Mouse (Mus musculus) small intestine, adult 2 months (tissue): Measurements from ENCODE around the gene Zfp335. TPM values are rescaled to one million over a fixed set of nuclear protein-coding genes. Genes with fewer than 3 reads are reported as not detected.
A peak's percentile ranks its signal among the peaks of the same experiment; 100 is the strongest.
"Not testable (repeated sequence)": the region's sequence is repeated elsewhere in the genome, so short reads cannot be mapped to it uniquely, and the experiment has no call there.

Experiments
- H3K27ac ChIP-seq: fragments of 200-500 bp; 2 replicates; pipeline ENCODE4 v1.5.1; 2012; ENCODE audit warnings: low read depth, low read length, control low read depth, inconsistent platforms; ENCODE audit not compliant: insufficient read depth
- H3K27me3 ChIP-seq: fragments of 200-500 bp; 2 replicates; pipeline ENCODE4 v1.6.1; 2012; ENCODE audit warnings: mild to moderate bottlenecking, moderate library complexity, low read length, inconsistent platforms; ENCODE audit not compliant: control insufficient read depth, insufficient read depth
- H3K36me3 ChIP-seq: fragments of 200-500 bp; 2 replicates; pipeline ENCODE4 v1.6.1; 2012; ENCODE audit warnings: mild to moderate bottlenecking, low read length, control low read depth, inconsistent platforms; ENCODE audit not compliant: control insufficient read depth, insufficient read depth
- H3K4me1 ChIP-seq: fragments of 200-500 bp; 2 replicates; pipeline ENCODE4 v1.6.1; 2012; ENCODE audit warnings: low read length, inconsistent platforms, mixed read lengths; ENCODE audit not compliant: control insufficient read depth, insufficient read depth, insufficient read length
- H3K4me3 ChIP-seq: fragments of 200-500 bp; 2 replicates; pipeline ENCODE4 v1.5.1; 2012; ENCODE audit warnings: low read depth, mild to moderate bottlenecking, control low read depth, inconsistent platforms, low read length, moderate library complexity
- CTCF ChIP-seq: fragments of 200-500 bp; IDR thresholded peaks from 2 replicates; pipeline ENCODE4 v1.5.1; 2012; ENCODE audit warnings: low read depth, mild to moderate bottlenecking, control low read depth, inconsistent platforms, low read length, moderate library complexity, mixed read lengths; ENCODE audit not compliant: insufficient replicate concordance, insufficient read length; ENCODE audit errors: extremely low read depth
- POLR2A ChIP-seq: fragments of 200-500 bp; IDR thresholded peaks from 2 replicates; pipeline ENCODE4 v1.6.1; 2012; ENCODE audit warnings: low read depth, mild to moderate bottlenecking, control low read depth, inconsistent platforms, low read length, moderate library complexity
- WGBS: fragments of 180-500 bp; shearing (Covaris S2); methylation state at CpG from one replicate; pipeline ENCODE4 v1.1.7; 2018; 5-methylcytosine and 5-hydroxymethylcytosine counted together
- polyA plus RNA-seq: library from polyadenylated mRNA; depleted of rRNA; stranded (reverse); fragments of >200 nt; gene quantifications from 2 replicates; pipeline ENCODE4 v1.2.3, GENCODE M21; 2012; rRNA removed

The Zfp335 gene
- polyA plus RNA-seq, 1 experiment, result 34.1 TPM

DNA sequence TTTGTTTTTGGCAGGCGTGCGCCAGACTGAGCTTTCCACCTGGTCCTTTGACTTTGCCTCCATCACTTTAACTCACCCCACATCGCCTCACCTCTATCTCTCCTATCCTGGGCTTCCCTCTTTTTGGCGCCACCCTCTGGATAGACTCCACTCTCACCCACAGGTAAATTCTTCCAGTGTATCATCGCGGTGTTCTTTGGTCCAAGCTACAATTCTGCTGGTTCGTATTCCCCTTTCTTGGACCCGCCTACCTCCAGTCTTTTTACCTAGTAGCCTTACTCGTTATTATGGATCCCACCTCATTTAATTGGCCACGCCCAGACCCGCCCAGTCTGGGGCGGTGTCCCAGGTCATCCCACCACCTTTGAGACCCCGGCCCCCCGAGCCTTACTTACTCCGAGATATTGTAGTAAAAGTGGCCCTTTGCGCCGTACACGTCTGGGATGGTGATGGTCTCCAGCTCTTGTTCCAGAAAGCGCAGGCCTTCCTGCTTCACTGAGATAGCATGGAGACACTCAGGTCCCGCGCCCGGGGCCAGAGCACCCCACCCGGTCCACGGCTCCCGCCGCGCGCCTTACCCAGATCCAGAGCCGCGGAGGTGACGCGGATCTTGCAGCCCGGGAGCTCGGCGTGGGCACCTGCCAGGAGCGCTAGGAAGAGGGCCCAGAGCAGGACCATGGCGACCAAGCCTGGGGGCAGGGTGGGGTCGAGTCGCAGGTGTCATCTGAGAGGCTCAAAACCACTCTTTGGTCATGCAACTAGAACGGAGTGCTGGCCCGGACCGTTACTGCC, 55.1 kb downstream of the Zfp335 start:
- H3K4me1 ChIP-seq, result peaks cover 11% of the 10 kb centered on the region; the same call in 1 of the 2 replicates
- H3K4me3 ChIP-seq, result peak overlapping the region; percentile 59
- TF ChIP-seq CTCF (no peak), POLR2A (no peak)
- H3K27me3 ChIP-seq, result peaks cover 18% of the 10 kb centered on the region
- no peaks in the 10 kb centered on the region for H3K36me3 ChIP-seq
- peak overlapping the region; percentile 17 for H3K27ac ChIP-seq
- 2% methylated on average over 42 of the region's 42 CpGs for WGBS

DNA sequence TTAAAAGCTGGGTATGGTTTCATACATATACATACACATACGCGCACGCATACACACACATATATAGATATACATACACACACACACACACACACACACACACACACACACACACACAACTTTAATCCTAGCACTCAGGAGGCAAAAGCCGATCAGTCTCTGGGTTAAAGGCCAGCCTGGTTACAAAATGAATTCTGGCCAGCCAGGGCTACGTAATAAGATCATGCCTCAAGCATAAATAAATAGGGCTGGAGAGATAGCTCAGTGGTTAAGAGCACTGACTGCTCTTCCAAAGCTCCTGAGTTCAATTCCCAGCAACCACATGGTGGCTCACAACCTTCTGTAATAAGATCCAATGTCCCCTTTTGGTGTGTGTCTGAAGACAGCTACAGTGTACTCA, 56.0 kb downstream of the Zfp335 start:
- H3K27ac ChIP-seq, H3K4me3 ChIP-seq, H3K36me3 ChIP-seq: not testable (repeated sequence)
- Histone ChIP-seq H3K4me1 (peaks cover 11% of the 10 kb centered on the region; the same call in 1 of the 2 replicates), H3K27me3 (peaks cover 18% of the 10 kb centered on the region)
- 78% methylated on average over 5 of the region's 5 CpGs for WGBS

DNA sequence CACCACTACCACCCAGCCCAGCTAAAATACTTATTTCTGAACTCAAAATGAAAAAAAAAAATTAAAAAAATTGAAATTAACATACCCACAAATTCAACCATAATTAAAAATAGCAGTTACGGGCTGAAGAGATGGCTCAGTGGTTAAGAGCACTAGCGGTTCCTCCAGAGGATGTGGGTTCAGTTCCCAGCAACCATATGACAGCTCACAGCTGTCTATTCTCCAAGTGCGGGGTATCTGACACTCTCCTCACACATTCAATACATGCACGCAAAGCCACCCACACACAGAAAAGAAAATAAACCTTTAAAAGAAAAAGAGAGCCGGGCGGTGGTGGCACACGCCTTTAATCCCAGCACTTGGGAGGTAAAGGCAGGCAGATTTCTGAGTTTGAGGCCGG, 61.5 kb downstream of the Zfp335 start:
- H3K36me3 ChIP-seq, result no peaks in the 10 kb centered on the region; the same call in 1 of the 2 replicates
- 81% methylated on average over 8 of the region's 8 CpGs for WGBS
- H3K4me1 ChIP-seq, result no peaks in the 10 kb centered on the region
- no peak overlapping the region for H3K27ac ChIP-seq
- H3K27me3 ChIP-seq, result no peaks in the 10 kb centered on the region
- no peak overlapping the region for H3K4me3 ChIP-seq
- TF ChIP-seq POLR2A (no peak), CTCF (no peak)

DNA sequence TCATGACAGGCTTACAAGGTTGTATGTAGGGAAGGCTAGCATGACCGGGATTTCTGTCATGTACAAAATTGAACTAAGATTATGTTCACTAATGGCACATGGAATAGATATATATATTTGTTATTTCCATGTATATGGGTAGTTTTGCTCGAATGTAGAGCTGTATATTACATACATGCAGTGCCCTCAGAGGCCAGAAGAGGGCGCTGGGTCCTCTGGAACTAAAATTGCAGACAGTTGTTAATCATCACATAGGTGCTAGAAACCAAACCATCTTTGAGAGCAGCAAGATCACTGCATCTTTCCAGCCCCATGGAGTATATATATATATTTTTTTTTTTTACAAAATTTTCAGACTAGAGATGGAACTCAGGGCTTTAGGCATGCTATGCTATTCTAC, 65.8 kb downstream of the Zfp335 start:
- Histone ChIP-seq H3K4me1 (no peaks in the 10 kb centered on the region), H3K27me3 (no peaks in the 10 kb centered on the region), H3K4me3 (no peak overlapping the region), H3K27ac (no peak overlapping the region), H3K36me3 (no peaks in the 10 kb centered on the region)
- WGBS, result 53% methylated on average over 3 of the region's 3 CpGs
- TF ChIP-seq CTCF (peak; percentile 28; the same call in 1 of the 2 replicates), POLR2A (no peak)

Other genes starting within 250 kb of the Zfp335 start
- not detected in 2 replicates for gene Wfdc11, start 237.7 kb downstream of the Zfp335 start, polyA plus RNA-seq
- not detected in 2 replicates for gene Wfdc13, start 226.7 kb downstream of the Zfp335 start, polyA plus RNA-seq
- not detected in 2 replicates for gene Spint4, start 213.3 kb downstream of the Zfp335 start, polyA plus RNA-seq
- not detected in 2 replicates for gene Spint5, start 196.5 kb downstream of the Zfp335 start, polyA plus RNA-seq
- 0.06 and 0.75 TPM in 2 replicates for gene Wfdc3, start 165.8 kb downstream of the Zfp335 start, polyA plus RNA-seq
- gene Dnttip1, start 165.8 kb downstream of the Zfp335 start, polyA plus RNA-seq, result 20.9 and 37.8 TPM in 2 replicates
- 39.1 and 91.2 TPM in 2 replicates for gene Ube2c, start 141.9 kb downstream of the Zfp335 start, polyA plus RNA-seq
- gene Tnnc2, start 131.8 kb downstream of the Zfp335 start, polyA plus RNA-seq, result not detected in 2 replicates
- gene Snx21, start 125.9 kb downstream of the Zfp335 start, polyA plus RNA-seq, result 9.7 and 19.2 TPM in 2 replicates
- 76.9 and 102 TPM in 2 replicates for gene Acot8, start 106.9 kb downstream of the Zfp335 start, polyA plus RNA-seq
- 1.7 and 2.6 TPM in 2 replicates for gene Zswim3, start 106.7 kb downstream of the Zfp335 start, polyA plus RNA-seq
- gene Zswim1, start 89.1 kb downstream of the Zfp335 start, polyA plus RNA-seq, result 4.8 and 8.1 TPM in 2 replicates
- gene Spata25, start 83.2 kb downstream of the Zfp335 start, polyA plus RNA-seq, result not detected in 2 replicates
- gene Ctsa, start 78.9 kb downstream of the Zfp335 start, polyA plus RNA-seq, result 156 and 235 TPM in 2 replicates
- 1.7 and 3.1 TPM in 2 replicates for gene Neurl2, start 78.3 kb downstream of the Zfp335 start, polyA plus RNA-seq
- 20.9 and 34.2 TPM in 2 replicates for gene Pltp, start 54.0 kb downstream of the Zfp335 start, polyA plus RNA-seq
- gene Pcif1, start 32.5 kb downstream of the Zfp335 start, polyA plus RNA-seq, result 22.8 and 30.3 TPM in 2 replicates
- gene Mmp9, start 29.0 kb upstream of the Zfp335 start, polyA plus RNA-seq, result 11.1 and 12.1 TPM in 2 replicates
- gene Slc12a5, start 49.0 kb upstream of the Zfp335 start, polyA plus RNA-seq, result 0.57 and 0.60 TPM in 2 replicates
- gene Ncoa5, start 123.1 kb upstream of the Zfp335 start, polyA plus RNA-seq, result 8.6 and 16.5 TPM in 2 replicates
- gene Cd40, start 143.9 kb upstream of the Zfp335 start, polyA plus RNA-seq, result 4.7 and 6.4 TPM in 2 replicates
- not detected in 2 replicates for gene 1700025C18Rik, start 179.0 kb upstream of the Zfp335 start, polyA plus RNA-seq